Mouse (Mus musculus) C2C12 (cell line): Measurements from ENCODE around the gene Ddx43. TPM values are rescaled to one million over a fixed set of nuclear protein-coding genes. Genes with fewer than 3 reads are reported as not detected.
A peak's percentile ranks its signal among the peaks of the same experiment; 100 is the strongest.
"Not testable (repeated sequence)": the region's sequence is repeated elsewhere in the genome, so short reads cannot be mapped to it uniquely, and the experiment has no call there.

Experiments
- H3K27me3 ChIP-seq: one replicate; pipeline ENCODE4 v1.6.1; 2011; ENCODE audit not compliant: control insufficient read depth, insufficient read depth, insufficient read length
- H3K36me3 ChIP-seq: one replicate; pipeline ENCODE4 v1.6.1; 2011; ENCODE audit not compliant: control insufficient read depth, insufficient read depth
- H3K4me3 ChIP-seq: one replicate; pipeline ENCODE4 v1.5.1; 2011; ENCODE audit warnings: mild to moderate bottlenecking, control low read depth; ENCODE audit not compliant: poor library complexity, insufficient read depth, severe bottlenecking
- H3K79me2 ChIP-seq: one replicate; pipeline ENCODE4 v1.6.1; 2011; ENCODE audit not compliant: control insufficient read depth, insufficient read depth
- H3K79me3 ChIP-seq: one replicate; pipeline ENCODE4 v1.6.1; 2011; ENCODE audit warnings: low read depth, control low read depth
- H3ac ChIP-seq: one replicate; pipeline ENCODE3; 2011; ENCODE audit warnings: low read depth; ENCODE audit not compliant: control insufficient read depth, insufficient read length
- CEBPB ChIP-seq: IDR thresholded peaks from one replicate; pipeline ENCODE4 v1.6.1; 2011; ENCODE audit warnings: low read depth, mild to moderate bottlenecking, control low read depth, moderate library complexity
- CTCF ChIP-seq: IDR thresholded peaks from one replicate; pipeline ENCODE4 v1.5.1; 2011; ENCODE audit not compliant: control insufficient read depth, insufficient read depth, insufficient read length
- FOSL1 ChIP-seq: IDR thresholded peaks from one replicate; pipeline ENCODE4 v1.8.0; 2011; ENCODE audit warnings: mild to moderate bottlenecking, low read length; ENCODE audit not compliant: poor library complexity, insufficient read depth, severe bottlenecking
- MAX ChIP-seq: IDR thresholded peaks from one replicate; pipeline ENCODE4 v1.6.1; 2011; ENCODE audit warnings: mild to moderate bottlenecking, control low read depth
- MYOD1 ChIP-seq: IDR thresholded peaks from one replicate; pipeline ENCODE4 v1.6.1; 2011; ENCODE audit warnings: low read depth; ENCODE audit not compliant: control insufficient read depth, insufficient read length
- MYOG ChIP-seq: IDR thresholded peaks from one replicate; pipeline ENCODE4 v1.6.1; 2011; ENCODE audit not compliant: control insufficient read depth, insufficient read length; ENCODE audit errors: extremely low read depth
- USF1 ChIP-seq: IDR thresholded peaks from one replicate; pipeline ENCODE4 v1.6.1; 2011; ENCODE audit warnings: low read depth, mild to moderate bottlenecking, control low read depth, moderate library complexity
- long read RNA-seq, 2 experiments: library from polyadenylated mRNA; unstranded; transcript quantifications; one replicate each; pipeline ENCODE4 v2.0.0; 2019 to 2020
- polyA plus RNA-seq: library from polyadenylated mRNA; unstranded; fragments of >200 nt; fragmentation: generic; extraction: Trizol; gene quantifications from one replicate; pipeline ENCODE4 v1.2.1, GENCODE M21; 2012; ENCODE audit warnings: missing spikeins

Gene Ddx43
- not detected for polyA plus RNA-seq
- long read RNA-seq, experiment 1, result 0 reads
- long read RNA-seq, experiment 2, result 0 reads

GRCm38 (mm10) chr9:78395630-78396351 is at the start of gene Ddx43:
Gene Ddx43 (plus strand): TSS chr9:78395777.
- no peaks in the 10 kb centered on the region for H3K27me3 ChIP-seq
- H3K4me3 ChIP-seq, result no peak within 1 kb of the TSS
- no peak within 1 kb of the TSS for H3ac ChIP-seq
- H3K36me3 ChIP-seq, result no peaks in the 10 kb centered on the region
- no peaks in the 10 kb centered on the region for H3K79me2 ChIP-seq
- H3K79me3 ChIP-seq, result no peaks in the 10 kb centered on the region
- TF ChIP-seq USF1 (no peak), CTCF (no peak), FOSL1 (no peak), MYOG (no peak), MAX (no peak), MYOD1 (no peak), CEBPB (no peak)

GRCm38 (mm10) chr9:78347004-78347403 is 48.6 kb upstream of the Ddx43 start:
- H3K36me3 ChIP-seq, result no peaks in the 10 kb centered on the region
- no peaks in the 10 kb centered on the region for H3K79me2 ChIP-seq
- H3K79me3 ChIP-seq, result no peaks in the 10 kb centered on the region
- no peaks in the 10 kb centered on the region for H3K27me3 ChIP-seq
- no peak overlapping the region for H3K4me3 ChIP-seq
- TF ChIP-seq MYOG (no peak), USF1 (no peak), FOSL1 (no peak), CTCF (no peak), MYOD1 (no peak), CEBPB (no peak), MAX (no peak)
- no peak overlapping the region for H3ac ChIP-seq

- H3ac ChIP-seq, result peak overlapping the region; percentile 24
- TF ChIP-seq USF1 (peak; percentile 31), MYOD1 (peak; percentile 5)
- H3K79me2 ChIP-seq, H3K4me3 ChIP-seq, H3K79me3 ChIP-seq, H3K36me3 ChIP-seq, H3K27me3 ChIP-seq: not testable (repeated sequence)
Observed at GRCm38 (mm10) chr9:78348206-78349004, 47.2 kb upstream of the Ddx43 start.

- H3ac ChIP-seq, result peak overlapping the region; percentile 24
Observed at GRCm38 (mm10) chr9:78349141-78349540, 46.4 kb upstream of the Ddx43 start.

GRCm38 (mm10) chr9:78350007-78350406 is 45.6 kb upstream of the Ddx43 start:
- H3K36me3 ChIP-seq, H3K79me2 ChIP-seq, H3K27me3 ChIP-seq: not testable (repeated sequence)

More at GRCm38 (mm10) chr9:78349141-78349540, 46.4 kb upstream of the Ddx43 start:
- H3K79me2 ChIP-seq, H3K79me3 ChIP-seq, H3K4me3 ChIP-seq, H3K27me3 ChIP-seq, H3K36me3 ChIP-seq: not testable (repeated sequence)

GRCm38 (mm10) chr9:78351504-78352220 is 43.9 kb upstream of the Ddx43 start:
- Histone ChIP-seq H3K79me2 (no peaks in the 10 kb centered on the region), H3K4me3 (no peak overlapping the region), H3ac (no peak overlapping the region), H3K79me3 (no peaks in the 10 kb centered on the region), H3K36me3 (no peaks in the 10 kb centered on the region), H3K27me3 (no peaks in the 10 kb centered on the region)
- TF ChIP-seq MYOG (no peak), MYOD1 (no peak), MAX (no peak), CEBPB (no peak), USF1 (no peak), FOSL1 (no peak), CTCF (no peak)

More at GRCm38 (mm10) chr9:78350007-78350406, 45.6 kb upstream of the Ddx43 start:
- not testable (repeated sequence) for H3K79me3 ChIP-seq, H3ac ChIP-seq, H3K4me3 ChIP-seq
